Mouse (Mus musculus) hindbrain, embryonic 14.5 days (tissue): ENCODE results near the gene Rpl3. TPM values are rescaled to one million over a fixed set of nuclear protein-coding genes. Genes with fewer than 3 reads are reported as not detected.

Experiments used
- ATAC-seq: fragments of 200-750 bp; cut with Nextera tagmentation; 2 replicates; pipeline ENCODE4 v1.8.0; 2017; ENCODE audit warnings: moderate number of reproducible peaks, mild to moderate bottlenecking, moderate TSS enrichment, moderate library complexity; ENCODE audit not compliant: low FRiP score
- DNase-seq: peaks from one replicate; pipeline ENCODE4 v3.0.0-alpha.2; 2015; ENCODE audit warnings: low spot score
- H3K27ac ChIP-seq: fragments of 300-500 bp; sonication (generic); 2 replicates; pipeline ENCODE4 v1.5.1; 2014; ENCODE audit warnings: mild to moderate bottlenecking, moderate library complexity
- H3K27me3 ChIP-seq: fragments of 300-500 bp; sonication (generic); 2 replicates; pipeline ENCODE4 v1.6.1; 2014; ENCODE audit warnings: mild to moderate bottlenecking, low read length, mixed read lengths; ENCODE audit not compliant: control insufficient read depth, insufficient read depth
- H3K36me3 ChIP-seq: fragments of 300-500 bp; sonication (generic); replicated peaks from 2 replicates; pipeline ENCODE4 v1.6.1; 2014; ENCODE audit not compliant: control insufficient read depth, insufficient read depth
- H3K4me1 ChIP-seq: fragments of 300-500 bp; sonication (generic); replicated peaks from 2 replicates; pipeline ENCODE4 v1.6.1; 2014; ENCODE audit warnings: antibody characterized with exemption, low read length, mixed read lengths; ENCODE audit not compliant: control insufficient read depth, insufficient read depth
- H3K4me2 ChIP-seq: fragments of 300-500 bp; sonication (generic); replicated peaks from 2 replicates; pipeline ENCODE4 v1.6.1; 2014; ENCODE audit warnings: mild to moderate bottlenecking, moderate library complexity
- H3K4me3 ChIP-seq: fragments of 300-500 bp; sonication (generic); replicated peaks from 2 replicates; pipeline ENCODE4 v1.5.1; 2014; ENCODE audit warnings: mild to moderate bottlenecking, low read length
- H3K9ac ChIP-seq: fragments of 300-500 bp; sonication (generic); 2 replicates; pipeline ENCODE4 v1.6.1; 2014
- H3K9me3 ChIP-seq: fragments of 300-500 bp; sonication (generic); 2 replicates; pipeline ENCODE4 v1.6.1; 2016; ENCODE audit warnings: low read length; ENCODE audit not compliant: control insufficient read depth
- WGBS: fragments of 180-500 bp; shearing (Covaris S2); extraction: QIAGEN DNeasy Blood & Tissue Kit; methylation state at CpG from one replicate; pipeline ENCODE4 v1.1.7; 2014; 5-methylcytosine and 5-hydroxymethylcytosine counted together
- polyA plus RNA-seq: library from polyadenylated mRNA; unstranded; fragments of >200 nt; fragmentation: Nextera tagmentation; extraction: Ambion mirVana; gene quantifications from 2 replicates; pipeline ENCODE4 v1.2.1, GENCODE M21; 2014

Gene Rpl3
- polyA plus RNA-seq, 1 experiment from 2014 or later = 734 TPM

- H3K27me3 ChIP-seq = no peaks in the 10 kb centered on the region
- no peak overlapping the region for H3K27ac ChIP-seq
- no peak overlapping the region for H3K4me3 ChIP-seq
- no peaks in the 10 kb centered on the region for H3K4me1 ChIP-seq
- H3K36me3 ChIP-seq = no peaks in the 10 kb centered on the region
- ATAC-seq (no peak), DNase-seq (no peak)
- WGBS = 81% methylated on average over 4 of the region's 4 CpGs
- H3K4me2 ChIP-seq = no peak overlapping the region
- H3K9me3 ChIP-seq = 0 out of 2 replicates have a peak, but pooled peaks cover 3% of the 10 kb centered on the region
- no peak overlapping the region for H3K9ac ChIP-seq
Measured at GRCm38 (mm10) chr15:80042152-80042551, 49.5 kb downstream of the Rpl3 start.

DNA sequence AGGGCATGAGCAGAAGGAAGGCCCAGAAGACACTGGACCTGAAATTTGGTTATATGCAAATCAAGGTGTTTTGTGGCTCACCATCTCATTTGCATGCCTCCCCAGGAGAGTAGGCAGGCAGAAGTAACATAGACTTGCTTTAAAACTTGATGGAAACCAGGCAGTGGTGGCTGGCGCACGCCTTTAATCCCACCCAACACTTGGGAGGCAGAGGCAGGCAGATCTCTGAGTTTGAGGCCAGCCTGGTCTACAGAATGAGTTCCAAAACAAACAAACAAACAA lies 53.6 kb downstream of the Rpl3 start:
- 98% methylated on average over 2 of the region's 2 CpGs for WGBS
- Histone ChIP-seq H3K4me2 (no peak overlapping the region), H3K4me3 (no peak overlapping the region), H3K27me3 (no peaks in the 10 kb centered on the region), H3K9ac (no peak overlapping the region), H3K27ac (no peak overlapping the region), H3K4me1 (no peaks in the 10 kb centered on the region), H3K36me3 (no peaks in the 10 kb centered on the region), H3K9me3 (0 out of 2 replicates have a peak, but pooled peaks cover 3% of the 10 kb centered on the region)
- DNase-seq (no peak), ATAC-seq (no peak)

GRCm38 (mm10) chr15:80037255-80038109 lies 54.2 kb downstream of the Rpl3 start:
- no peak for ATAC-seq
- no peak for DNase-seq
- Histone ChIP-seq H3K27ac (no peak overlapping the region), H3K4me1 (no peaks in the 10 kb centered on the region), H3K27me3 (no peaks in the 10 kb centered on the region), H3K4me2 (no peak overlapping the region), H3K9ac (no peak overlapping the region), H3K4me3 (no peak overlapping the region), H3K36me3 (no peaks in the 10 kb centered on the region), H3K9me3 (0 out of 2 replicates have a peak, but pooled peaks cover 3% of the 10 kb centered on the region)
- 84% methylated on average over 11 of the region's 11 CpGs for WGBS

DNA sequence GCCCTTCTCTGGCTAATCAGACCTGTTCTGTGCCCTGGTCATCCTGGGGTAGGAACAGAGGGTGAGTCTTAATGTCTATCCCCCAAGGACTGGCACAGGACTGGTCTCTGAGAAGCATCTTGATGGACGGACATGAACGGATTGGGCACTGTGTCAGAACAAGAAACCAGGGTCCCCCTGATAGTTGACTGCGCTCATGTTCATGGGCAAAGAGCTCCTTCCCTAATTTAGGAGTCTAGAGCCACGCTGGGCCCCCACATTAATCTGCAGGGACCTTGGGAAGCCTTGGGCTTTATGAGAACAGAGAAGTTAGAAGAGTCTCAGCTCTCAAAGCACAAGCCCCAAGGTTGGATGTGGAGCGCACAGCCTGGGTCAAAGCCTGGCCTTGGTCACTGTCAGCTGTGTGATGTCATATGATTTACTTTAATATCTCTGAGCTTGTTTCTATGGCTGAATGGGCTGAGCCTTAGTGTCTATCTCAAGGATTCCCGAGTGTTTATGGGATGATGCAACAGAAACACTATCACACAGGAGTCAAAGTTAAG lies 56.3 kb downstream of the Rpl3 start:
- H3K9ac ChIP-seq = no peak overlapping the region
- H3K4me2 ChIP-seq = no peak overlapping the region
- H3K27me3 ChIP-seq = no peaks in the 10 kb centered on the region
- DNase-seq (no peak), ATAC-seq (no peak)
- no peaks in the 10 kb centered on the region for H3K4me1 ChIP-seq
- WGBS = 77% methylated on average over 6 of the region's 6 CpGs
- no peak overlapping the region for H3K4me3 ChIP-seq
- no peak overlapping the region for H3K27ac ChIP-seq
- H3K9me3 ChIP-seq = 0 out of 2 replicates have a peak, but pooled peaks cover 3% of the 10 kb centered on the region
- no peaks in the 10 kb centered on the region for H3K36me3 ChIP-seq

DNA sequence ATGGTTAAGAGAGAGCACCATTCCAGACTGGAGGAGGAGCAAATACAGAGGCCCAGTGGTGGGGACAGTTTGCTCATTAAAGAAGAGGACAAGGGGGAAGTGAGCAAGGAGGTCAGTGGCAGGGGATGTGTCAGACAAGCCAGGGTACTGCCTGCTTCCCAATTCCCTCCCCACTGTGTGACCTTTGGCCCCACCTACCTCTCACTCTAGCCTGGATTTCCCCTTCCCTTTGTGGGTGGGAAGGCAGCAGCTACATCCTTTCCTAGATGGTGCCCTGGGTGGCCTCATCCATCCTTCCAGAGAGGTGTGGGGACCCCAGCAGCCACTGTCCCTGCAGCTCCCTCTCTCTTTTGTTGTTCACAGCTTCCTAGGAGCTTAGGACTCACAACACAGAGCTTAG lies 56.8 kb downstream of the Rpl3 start:
- H3K36me3 ChIP-seq = no peaks in the 10 kb centered on the region
- H3K4me2 ChIP-seq = no peak overlapping the region
- 0 out of 2 replicates have a peak, but pooled peaks cover 3% of the 10 kb centered on the region for H3K9me3 ChIP-seq
- no peaks in the 10 kb centered on the region for H3K4me1 ChIP-seq
- DNase-seq (no peak), ATAC-seq (no peak)
- H3K9ac ChIP-seq = no peak overlapping the region
- no peaks in the 10 kb centered on the region for H3K27me3 ChIP-seq
- no peak overlapping the region for H3K27ac ChIP-seq
- no peak overlapping the region for H3K4me3 ChIP-seq

DNA sequence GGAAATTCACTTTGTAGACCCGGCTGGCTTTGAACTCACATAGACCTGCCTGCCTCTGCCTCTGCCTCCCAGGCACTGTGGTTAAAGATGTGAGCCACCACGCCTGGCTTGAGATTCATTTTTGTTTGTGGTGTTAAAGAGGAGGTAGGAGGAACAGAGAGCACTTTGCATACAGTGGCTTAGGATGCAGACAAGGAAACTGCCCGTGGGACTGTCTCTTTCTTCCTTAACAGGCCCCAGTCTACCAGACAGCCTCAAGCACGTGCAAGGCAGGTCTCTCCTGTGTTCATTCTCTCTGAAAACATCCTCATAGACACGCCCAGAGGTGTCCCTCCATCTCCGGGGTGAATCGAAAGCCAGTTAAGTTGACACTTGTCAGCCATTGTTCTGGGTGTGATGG lies 57.3 kb downstream of the Rpl3 start:
- Histone ChIP-seq H3K27me3 (no peaks in the 10 kb centered on the region), H3K9ac (no peak overlapping the region), H3K4me1 (no peaks in the 10 kb centered on the region), H3K9me3 (0 out of 2 replicates have a peak, but pooled peaks cover 3% of the 10 kb centered on the region), H3K27ac (no peak overlapping the region), H3K36me3 (no peaks in the 10 kb centered on the region), H3K4me2 (no peak overlapping the region), H3K4me3 (no peak overlapping the region)
- ATAC-seq (no peak), DNase-seq (no peak)
- 69% methylated on average over 7 of the region's 7 CpGs for WGBS

DNA sequence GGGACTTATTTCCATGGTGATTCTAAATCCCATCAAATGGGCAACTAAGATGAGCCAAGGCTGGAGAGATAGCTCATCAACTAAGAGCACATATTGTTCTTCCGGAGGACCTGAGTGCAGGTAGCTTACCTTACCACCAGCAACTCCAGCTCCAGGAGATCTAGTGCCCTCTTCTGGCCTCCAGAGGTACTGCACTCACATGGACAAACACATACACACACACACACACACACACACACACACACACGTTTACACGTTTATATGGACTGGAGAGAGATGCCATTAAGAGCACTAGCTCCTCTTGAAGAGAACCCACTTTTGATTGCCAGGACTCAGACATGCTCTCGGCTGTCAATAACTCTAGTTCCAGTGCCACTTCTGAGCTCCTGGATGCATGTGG lies 60.5 kb downstream of the Rpl3 start:
- H3K27me3 ChIP-seq = no peaks in the 10 kb centered on the region
- H3K4me3 ChIP-seq = no peak overlapping the region
- H3K4me1 ChIP-seq = no peaks in the 10 kb centered on the region
- DNase-seq (no peak), ATAC-seq (no peak)
- 92% methylated on average over 4 of the region's 4 CpGs for WGBS
- H3K9ac ChIP-seq = no peak overlapping the region
- no peak overlapping the region for H3K27ac ChIP-seq
- H3K36me3 ChIP-seq = no peaks in the 10 kb centered on the region
- no peaks in the 10 kb centered on the region for H3K9me3 ChIP-seq
- H3K4me2 ChIP-seq = no peak overlapping the region

DNA sequence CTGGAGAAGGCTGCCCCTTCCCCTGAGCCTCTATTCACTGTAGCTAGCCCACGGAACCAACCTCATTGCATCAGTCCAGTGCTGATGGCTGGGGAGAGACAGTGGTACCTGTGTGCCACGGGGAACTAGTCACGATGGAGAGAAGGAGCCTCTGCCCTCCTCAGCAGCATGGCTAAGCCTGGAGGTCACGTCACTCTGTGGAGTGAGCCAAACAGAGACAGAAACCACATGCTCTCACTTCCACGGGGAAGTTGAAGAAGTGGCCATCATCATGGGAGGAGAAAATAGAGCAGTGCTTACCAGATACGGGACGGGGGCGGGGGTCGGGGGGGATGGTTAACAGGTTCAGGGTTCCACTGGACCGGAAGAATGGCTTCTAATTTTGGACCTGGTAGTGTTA lies 61.3 kb downstream of the Rpl3 start:
- Histone ChIP-seq H3K27me3 (no peaks in the 10 kb centered on the region), H3K9me3 (no peaks in the 10 kb centered on the region), H3K36me3 (no peaks in the 10 kb centered on the region), H3K4me3 (no peak overlapping the region), H3K27ac (no peak overlapping the region), H3K4me1 (no peaks in the 10 kb centered on the region), H3K4me2 (no peak overlapping the region), H3K9ac (no peak overlapping the region)
- ATAC-seq = no peak
- WGBS = 95% methylated on average over 10 of the region's 10 CpGs
- no peak for DNase-seq

- Histone ChIP-seq H3K4me2 (no peak overlapping the region), H3K9me3 (no peaks in the 10 kb centered on the region), H3K4me3 (no peak overlapping the region), H3K36me3 (no peaks in the 10 kb centered on the region), H3K9ac (no peak overlapping the region), H3K4me1 (peaks cover 8% of the 10 kb centered on the region; the same call in 1 of the 2 replicates), H3K27ac (no peak overlapping the region), H3K27me3 (no peaks in the 10 kb centered on the region)
- WGBS = 80% methylated on average over 5 of the region's 5 CpGs
- DNase-seq (no peak), ATAC-seq (no peak)
Measured at GRCm38 (mm10) chr15:80028862-80029261, 62.8 kb downstream of the Rpl3 start.
